Mouse (Mus musculus) forebrain, embryonic 11.5 days (tissue): ENCODE measurements at regions not wholly inside any gene's neighbourhood (a gene's known extent, or its start where the extent isn't known, plus 50 kb on each side); places are given as distances from the start of the nearest gene placed in this dataset.

Experiments used
- ATAC-seq: fragments of 200-750 bp; cut with Nextera tagmentation; replicated peaks from 2 replicates; pipeline ENCODE4 v1.8.0; 2017; ENCODE audit warnings: moderate TSS enrichment; ENCODE audit not compliant: low FRiP score
- DNase-seq: peaks from one replicate; pipeline ENCODE4 v3.0.0-alpha.2; 2017; ENCODE audit warnings: low spot score
- H3K27ac ChIP-seq: fragments of 300-500 bp; sonication (generic); 2 replicates; pipeline ENCODE4 v1.5.1; 2014; ENCODE audit warnings: low read depth, low read length
- H3K27me3 ChIP-seq: fragments of 300-500 bp; sonication (generic); 2 replicates; pipeline ENCODE4 v1.6.1; 2014; ENCODE audit warnings: mild to moderate bottlenecking, low read length, mixed read lengths; ENCODE audit not compliant: control insufficient read depth, insufficient read depth
- H3K36me3 ChIP-seq: fragments of 300-500 bp; sonication (generic); 2 replicates; pipeline ENCODE4 v1.6.1; 2014; ENCODE audit warnings: mild to moderate bottlenecking, low read length, moderate library complexity, mixed read lengths; ENCODE audit not compliant: control insufficient read depth, insufficient read depth
- H3K4me1 ChIP-seq: fragments of 300-500 bp; sonication (generic); replicated peaks from 2 replicates; pipeline ENCODE4 v1.6.1; 2014; ENCODE audit warnings: low read length, mixed read lengths; ENCODE audit not compliant: control insufficient read depth, insufficient read depth
- H3K4me2 ChIP-seq: fragments of 300-500 bp; sonication (generic); 2 replicates; pipeline ENCODE4 v1.6.1; 2014; ENCODE audit warnings: low read depth, mild to moderate bottlenecking, low read length, moderate library complexity, mixed read lengths; ENCODE audit not compliant: severe bottlenecking
- H3K4me3 ChIP-seq: fragments of 300-500 bp; sonication (generic); 2 replicates; pipeline ENCODE4 v1.5.1; 2014; ENCODE audit warnings: low read depth, low read length
- H3K9ac ChIP-seq: fragments of 300-500 bp; sonication (generic); 2 replicates; pipeline ENCODE4 v1.6.1; 2014; ENCODE audit warnings: low read length
- H3K9me3 ChIP-seq: fragments of 300-500 bp; sonication (generic); 2 replicates; pipeline ENCODE4 v1.6.1; 2016; ENCODE audit warnings: low read length, mixed read lengths; ENCODE audit not compliant: control insufficient read depth
- WGBS: fragments of 180-500 bp; shearing (Covaris S2); extraction: QIAGEN DNeasy Blood & Tissue Kit; methylation state at CpG from one replicate; pipeline ENCODE4 v1.1.7; 2014; 5-methylcytosine and 5-hydroxymethylcytosine counted together

DNA sequence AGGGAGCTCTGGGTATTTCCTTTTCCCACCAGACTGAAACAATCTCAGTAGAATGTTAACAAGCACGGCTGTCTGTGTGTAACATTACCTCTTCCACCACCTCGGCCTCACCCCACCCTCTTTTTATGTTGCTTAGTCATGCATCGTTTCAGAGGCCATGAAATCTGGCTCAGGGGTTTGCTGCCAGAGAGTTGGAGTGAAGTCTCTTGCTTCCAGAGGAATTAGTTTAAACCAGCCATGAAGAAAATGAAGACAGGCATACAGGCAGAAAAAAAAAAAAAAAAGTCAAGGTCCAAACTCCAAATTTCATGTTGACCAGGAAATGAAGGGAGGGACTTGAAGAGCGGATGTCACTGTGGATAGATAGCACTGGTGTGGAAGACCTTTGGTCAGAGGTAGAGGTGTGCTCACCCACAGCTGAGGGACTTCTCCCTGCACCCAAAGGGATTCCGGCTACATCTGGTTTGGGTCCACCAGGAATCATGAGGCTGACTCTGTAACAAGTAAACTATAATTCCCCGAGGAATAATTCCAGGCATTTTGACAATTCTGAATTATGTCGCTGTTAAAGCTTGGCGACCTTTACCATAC lies 92.7 kb downstream of the Rnd3 start:
- no peaks in the 10 kb centered on the region for H3K27me3 ChIP-seq
- DNase-seq (no peak), ATAC-seq (no peak)
- 59% methylated on average over 8 of the region's 8 CpGs for WGBS
- no peak overlapping the region for H3K9ac ChIP-seq
- H3K36me3 ChIP-seq = no peaks in the 10 kb centered on the region
- no peaks in the 10 kb centered on the region for H3K4me1 ChIP-seq
- no peaks in the 10 kb centered on the region for H3K9me3 ChIP-seq
- no peak overlapping the region for H3K4me2 ChIP-seq
- H3K27ac ChIP-seq = no peak overlapping the region
- H3K4me3 ChIP-seq = no peak overlapping the region

DNA sequence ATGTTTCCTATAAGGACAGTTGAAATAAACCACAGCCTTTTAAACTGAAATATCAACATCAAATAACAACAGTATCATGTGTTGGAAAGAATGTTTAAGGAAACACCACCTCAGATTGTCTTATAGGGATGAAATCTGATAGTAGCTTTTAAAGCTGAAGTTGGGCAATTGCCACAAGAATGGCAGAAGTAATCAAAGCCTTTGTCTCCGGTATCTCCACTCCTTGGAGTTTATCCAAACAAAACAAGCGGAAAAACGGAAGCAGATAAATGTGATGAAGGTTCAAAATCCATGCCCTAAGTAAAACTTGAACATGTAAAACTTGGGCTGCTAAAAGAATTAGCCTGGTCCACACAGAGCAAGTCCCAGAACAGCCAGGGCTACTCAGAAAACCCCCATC lies 93.6 kb downstream of the Rnd3 start:
- Histone ChIP-seq H3K36me3 (no peaks in the 10 kb centered on the region), H3K4me2 (no peak overlapping the region), H3K27ac (no peak overlapping the region), H3K9me3 (no peaks in the 10 kb centered on the region), H3K9ac (no peak overlapping the region), H3K4me1 (no peaks in the 10 kb centered on the region), H3K4me3 (no peak overlapping the region), H3K27me3 (no peaks in the 10 kb centered on the region)
- 78% methylated on average over 3 of the region's 3 CpGs for WGBS
- no peak for DNase-seq
- no peak for ATAC-seq

DNA sequence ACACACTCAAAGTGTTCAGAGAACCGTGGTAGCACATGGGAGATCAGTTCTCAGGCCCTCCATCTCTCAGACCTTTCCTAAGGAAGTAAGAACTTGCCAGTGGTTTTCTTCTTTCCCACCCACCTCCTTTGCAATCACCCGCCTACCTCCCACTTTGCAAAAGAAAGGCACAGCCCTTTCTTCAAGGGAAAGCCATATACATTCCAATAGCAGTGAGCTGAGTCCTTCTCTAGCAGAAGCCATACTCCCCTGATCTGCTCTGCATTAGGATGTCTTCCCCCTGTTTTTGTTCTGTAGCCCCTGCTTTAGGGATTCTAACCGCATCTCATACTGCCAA lies 99.1 kb downstream of the Rnd3 start:
- no peak overlapping the region for H3K27ac ChIP-seq
- H3K4me1 ChIP-seq = peaks cover 4% of the 10 kb centered on the region; the same call in 1 of the 2 replicates
- DNase-seq (no peak), ATAC-seq (no peak)
- H3K9me3 ChIP-seq = no peaks in the 10 kb centered on the region
- no peak overlapping the region for H3K9ac ChIP-seq
- H3K36me3 ChIP-seq = no peaks in the 10 kb centered on the region
- 54% methylated on average over 3 of the region's 3 CpGs for WGBS
- no peak overlapping the region for H3K4me3 ChIP-seq
- H3K4me2 ChIP-seq = no peak overlapping the region
- no peaks in the 10 kb centered on the region for H3K27me3 ChIP-seq

DNA sequence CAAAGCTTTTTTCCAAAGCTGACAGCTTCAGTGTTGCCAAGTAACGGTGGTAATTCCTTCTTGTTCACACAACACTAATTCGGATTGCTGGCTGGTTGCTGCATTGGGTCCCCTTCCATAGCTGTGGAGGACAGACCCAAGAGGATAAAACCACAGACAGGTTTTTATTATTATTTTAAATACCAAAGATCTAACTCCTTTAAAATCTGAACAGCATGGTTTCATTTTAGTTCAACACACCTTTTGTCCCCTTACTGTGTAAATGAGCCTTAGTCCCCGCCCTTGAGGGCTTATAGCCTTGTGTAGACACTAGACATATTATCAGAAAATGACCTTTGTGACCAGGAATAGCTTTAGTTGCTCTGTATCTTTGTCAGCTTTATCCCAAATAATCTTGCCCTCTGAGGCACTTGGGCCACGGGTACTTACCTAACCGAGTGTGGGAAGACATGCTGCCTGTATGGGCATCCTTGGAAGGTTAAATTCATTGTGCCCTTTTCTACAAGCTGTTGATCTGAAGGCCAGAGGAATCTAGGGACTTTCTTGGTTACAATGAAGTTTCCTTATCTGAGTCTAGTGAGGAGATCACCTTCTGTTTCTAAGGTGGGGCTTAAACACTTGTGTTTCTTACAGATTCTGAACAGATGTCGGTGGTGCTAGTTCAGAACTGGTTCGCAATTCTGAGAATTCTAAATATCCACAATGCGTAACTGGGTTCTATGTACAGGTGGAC lies 99.6 kb downstream of the Rnd3 start:
- no peak overlapping the region for H3K4me3 ChIP-seq
- H3K9me3 ChIP-seq = no peaks in the 10 kb centered on the region
- no peak overlapping the region for H3K4me2 ChIP-seq
- H3K9ac ChIP-seq = no peak overlapping the region
- no peak for DNase-seq
- 58% methylated on average over 8 of the region's 8 CpGs for WGBS
- no peaks in the 10 kb centered on the region for H3K27me3 ChIP-seq
- peaks cover 4% of the 10 kb centered on the region; the same call in 1 of the 2 replicates for H3K4me1 ChIP-seq
- H3K36me3 ChIP-seq = no peaks in the 10 kb centered on the region
- no peak overlapping the region for H3K27ac ChIP-seq
- no peak for ATAC-seq

DNA sequence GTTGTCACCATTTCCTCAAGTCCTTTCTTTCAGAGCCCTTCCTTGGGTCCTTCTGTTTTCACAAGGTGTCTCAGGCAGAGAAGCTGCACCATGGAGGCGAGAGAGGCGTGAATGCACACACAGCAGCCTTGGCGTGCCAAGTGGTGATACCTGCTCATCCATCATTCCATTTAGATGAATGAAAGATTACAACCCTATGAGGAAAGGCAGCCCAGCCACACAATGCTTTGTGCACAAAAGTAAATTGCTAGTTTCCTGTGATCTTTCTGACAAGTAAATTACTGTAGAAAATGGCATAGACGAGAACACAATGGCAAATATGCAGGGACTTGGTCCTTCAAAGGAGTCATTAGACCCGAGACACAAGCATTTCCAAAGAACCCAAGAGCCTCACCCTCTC lies 101.4 kb downstream of the Rnd3 start:
- H3K36me3 ChIP-seq = no peaks in the 10 kb centered on the region
- DNase-seq (no peak), ATAC-seq (no peak)
- no peaks in the 10 kb centered on the region for H3K9me3 ChIP-seq
- H3K4me3 ChIP-seq = no peak overlapping the region
- H3K27ac ChIP-seq = no peak overlapping the region
- WGBS = 79% methylated on average over 5 of the region's 5 CpGs
- no peaks in the 10 kb centered on the region for H3K27me3 ChIP-seq
- H3K4me2 ChIP-seq = no peak overlapping the region
- peaks cover 4% of the 10 kb centered on the region; the same call in 1 of the 2 replicates for H3K4me1 ChIP-seq
- H3K9ac ChIP-seq = no peak overlapping the region

DNA sequence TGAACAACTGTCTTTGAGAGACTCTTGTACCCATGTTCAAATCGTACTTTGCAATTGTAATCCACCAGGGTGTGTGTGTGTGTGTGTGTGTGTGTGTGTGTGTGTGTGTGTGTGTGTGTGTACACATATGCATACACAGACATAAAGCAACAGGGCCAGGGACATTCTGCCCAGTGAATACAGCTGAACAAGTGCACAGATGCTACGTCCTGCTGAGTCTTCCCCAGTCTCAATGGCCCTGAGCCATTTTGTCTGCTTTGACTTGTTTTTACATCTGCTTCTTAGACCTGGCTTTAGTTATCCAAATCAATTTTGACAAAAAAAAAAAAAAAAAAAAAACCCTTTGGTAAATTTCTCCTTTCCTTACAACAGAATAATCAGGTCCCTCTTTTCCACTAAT lies 103.3 kb downstream of the Rnd3 start:
- DNase-seq = no peak
- Histone ChIP-seq H3K4me2 (no peak overlapping the region), H3K9ac (no peak overlapping the region), H3K36me3 (no peaks in the 10 kb centered on the region), H3K27me3 (no peaks in the 10 kb centered on the region), H3K4me1 (peaks cover 4% of the 10 kb centered on the region; the same call in 1 of the 2 replicates), H3K4me3 (no peak overlapping the region), H3K27ac (no peak overlapping the region), H3K9me3 (no peaks in the 10 kb centered on the region)
- WGBS = 69% methylated on average over 2 of the region's 2 CpGs
- no peak for ATAC-seq

DNA sequence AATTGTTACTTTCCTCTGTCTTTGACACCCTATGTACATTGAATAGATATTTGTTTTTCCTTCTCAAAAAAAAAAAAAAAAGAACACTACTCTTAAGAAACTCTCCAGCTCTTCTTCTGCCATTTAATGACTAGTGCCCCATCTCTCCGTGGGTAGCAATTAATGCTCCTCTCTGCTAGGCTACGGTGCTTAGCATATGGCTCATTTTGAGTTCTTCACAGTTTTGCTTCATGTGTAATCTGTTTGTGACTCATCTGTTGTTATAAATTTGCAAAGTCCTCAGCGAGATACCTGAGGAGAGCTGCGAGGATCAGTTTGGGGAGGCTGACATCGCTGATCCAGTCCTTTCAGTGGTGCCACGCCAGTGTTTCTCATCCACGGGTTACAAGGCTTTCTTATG lies 107.8 kb downstream of the Rnd3 start:
- Histone ChIP-seq H3K4me2 (no peak overlapping the region), H3K36me3 (no peaks in the 10 kb centered on the region), H3K27me3 (no peaks in the 10 kb centered on the region), H3K4me3 (no peak overlapping the region), H3K9me3 (no peaks in the 10 kb centered on the region), H3K9ac (no peak overlapping the region), H3K27ac (no peak overlapping the region), H3K4me1 (peaks cover 6% of the 10 kb centered on the region)
- no peak for DNase-seq
- 46% methylated on average over 7 of the region's 7 CpGs for WGBS
- ATAC-seq = no peak

DNA sequence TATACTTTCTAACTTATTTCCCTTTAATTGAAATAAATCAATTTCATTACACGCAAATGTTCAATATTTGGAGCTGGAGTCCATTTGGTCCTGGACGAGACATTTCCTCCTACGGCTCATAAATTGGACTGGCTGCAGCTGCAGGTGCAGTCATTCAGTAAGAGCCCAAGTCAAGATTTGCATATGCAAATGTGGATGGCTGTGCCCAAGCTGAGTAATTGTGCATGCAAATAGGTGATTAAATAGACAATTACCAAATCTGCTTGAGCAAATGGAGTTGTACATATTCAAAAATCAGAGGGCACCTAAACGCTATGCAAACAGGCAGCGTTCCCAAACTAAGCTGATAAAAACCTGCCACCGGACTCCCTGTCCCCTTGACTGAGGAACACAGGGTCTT lies 110.2 kb downstream of the Rnd3 start:
- ATAC-seq = peak; percentile 51; the same call in 1 of the 2 replicates
- WGBS = 47% methylated on average over 6 of the region's 6 CpGs
- H3K36me3 ChIP-seq = no peaks in the 10 kb centered on the region
- no peak overlapping the region for H3K27ac ChIP-seq
- no peaks in the 10 kb centered on the region for H3K27me3 ChIP-seq
- no peak overlapping the region for H3K4me2 ChIP-seq
- no peak for DNase-seq
- H3K4me1 ChIP-seq = peaks cover 6% of the 10 kb centered on the region
- no peaks in the 10 kb centered on the region for H3K9me3 ChIP-seq
- no peak overlapping the region for H3K4me3 ChIP-seq
- no peak overlapping the region for H3K9ac ChIP-seq

DNA sequence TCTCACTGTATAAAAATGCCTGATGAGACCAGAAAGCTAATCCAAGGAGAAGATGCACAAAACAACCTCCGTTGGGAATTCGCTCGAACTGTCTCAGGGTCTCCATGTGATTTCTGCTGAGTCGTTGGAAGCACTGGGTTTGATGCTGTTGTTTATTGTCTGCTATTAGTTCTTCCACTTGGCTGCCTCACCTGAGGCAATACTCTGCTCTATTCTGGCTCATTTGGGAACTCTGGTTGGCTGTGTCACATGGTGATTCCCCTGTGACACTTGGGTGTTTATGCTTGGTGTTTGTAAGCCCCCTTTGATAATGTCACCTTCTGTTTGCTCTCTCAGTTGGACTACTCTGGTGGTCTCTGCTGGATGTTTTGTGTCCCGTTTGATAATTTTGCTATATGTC lies 111.9 kb downstream of the Rnd3 start:
- no peak overlapping the region for H3K4me3 ChIP-seq
- no peak for DNase-seq
- peaks cover 6% of the 10 kb centered on the region for H3K4me1 ChIP-seq
- no peak overlapping the region for H3K9ac ChIP-seq
- H3K36me3 ChIP-seq = no peaks in the 10 kb centered on the region
- no peaks in the 10 kb centered on the region for H3K27me3 ChIP-seq
- no peaks in the 10 kb centered on the region for H3K9me3 ChIP-seq
- H3K4me2 ChIP-seq = no peak overlapping the region
- no peak for ATAC-seq
- WGBS = 86% methylated on average over 5 of the region's 5 CpGs
- no peak overlapping the region for H3K27ac ChIP-seq
